Mouse (Mus musculus) lung, postnatal 4 days (tissue): Measurements from ENCODE around the gene Trappc5.

ENCODE experiments used
- DNase-seq, 2 experiments: peaks; one replicate each; pipeline ENCODE4 v3.0.0; 2021

Trappc5 gene

DNA sequence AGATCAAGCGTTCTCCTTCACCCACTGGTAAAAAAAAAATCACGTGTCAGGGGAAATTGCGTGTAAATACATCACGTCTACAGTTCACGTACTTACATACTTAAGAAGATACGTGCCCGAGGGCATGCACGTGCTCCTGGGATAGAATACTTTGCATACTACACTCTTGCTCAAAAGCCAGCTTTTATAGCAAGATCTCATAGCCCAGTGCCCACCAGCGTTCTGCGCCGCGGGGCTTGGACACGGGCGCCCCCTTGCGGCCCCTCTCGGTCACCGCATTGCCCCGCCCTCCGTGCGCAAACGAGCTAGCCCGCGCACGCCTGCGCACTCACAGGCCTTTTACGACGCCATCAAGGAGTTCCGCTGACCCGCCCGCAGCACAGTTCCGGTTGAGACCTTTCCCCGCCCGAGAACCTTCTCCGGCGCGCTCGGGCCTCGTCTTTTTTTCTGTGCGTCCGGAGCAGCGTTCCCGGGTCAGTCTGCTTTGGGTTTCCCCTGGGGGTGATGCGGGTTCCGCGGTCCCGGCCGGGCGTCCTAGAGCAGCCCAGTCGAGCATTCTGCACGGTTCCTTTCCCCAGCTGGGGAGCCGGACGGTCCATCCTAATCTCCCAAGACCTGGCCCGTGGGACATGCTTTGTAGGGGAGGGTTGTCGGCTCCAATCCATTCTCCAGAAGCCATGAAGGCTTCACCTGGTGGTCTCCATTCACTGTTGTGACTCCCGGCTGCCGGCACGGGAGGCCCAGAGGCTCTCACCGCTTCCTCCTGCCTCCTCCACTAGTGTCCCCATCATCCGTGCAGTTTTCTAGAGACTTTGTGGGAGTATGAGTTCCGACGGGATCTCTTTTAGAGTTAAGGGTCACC, at the start of gene Trappc5:
Trappc5 (plus strand) TSS at position 169 of the 862 bp plus-strand sequence.
- DNase-seq = peak; percentile 96

DNA sequence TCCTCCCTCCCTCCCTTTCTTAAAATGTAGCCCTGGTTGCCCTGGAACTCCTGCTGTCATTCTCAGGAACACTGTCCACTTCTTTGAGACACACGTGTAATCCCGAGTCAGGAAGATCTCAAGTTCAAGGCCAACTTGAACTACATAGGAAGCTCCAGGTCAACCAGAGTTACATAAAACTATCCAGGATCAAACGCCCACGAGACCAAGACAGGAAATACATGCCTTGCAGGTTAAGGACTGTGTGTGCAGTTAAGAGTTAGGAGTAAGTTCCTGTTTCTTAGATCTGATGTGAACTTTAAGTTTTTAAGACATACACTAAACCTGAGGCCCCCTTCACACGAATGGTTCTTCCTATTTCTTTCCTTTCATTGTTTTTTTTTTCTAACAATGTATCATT, 49.1 kb upstream of the Trappc5 start:
- DNase-seq = no peak

GRCm38 (mm10) chr8:3628014-3628413, 48.1 kb upstream of the Trappc5 start:
- peak; percentile 22 to 58 for DNase-seq

DNA sequence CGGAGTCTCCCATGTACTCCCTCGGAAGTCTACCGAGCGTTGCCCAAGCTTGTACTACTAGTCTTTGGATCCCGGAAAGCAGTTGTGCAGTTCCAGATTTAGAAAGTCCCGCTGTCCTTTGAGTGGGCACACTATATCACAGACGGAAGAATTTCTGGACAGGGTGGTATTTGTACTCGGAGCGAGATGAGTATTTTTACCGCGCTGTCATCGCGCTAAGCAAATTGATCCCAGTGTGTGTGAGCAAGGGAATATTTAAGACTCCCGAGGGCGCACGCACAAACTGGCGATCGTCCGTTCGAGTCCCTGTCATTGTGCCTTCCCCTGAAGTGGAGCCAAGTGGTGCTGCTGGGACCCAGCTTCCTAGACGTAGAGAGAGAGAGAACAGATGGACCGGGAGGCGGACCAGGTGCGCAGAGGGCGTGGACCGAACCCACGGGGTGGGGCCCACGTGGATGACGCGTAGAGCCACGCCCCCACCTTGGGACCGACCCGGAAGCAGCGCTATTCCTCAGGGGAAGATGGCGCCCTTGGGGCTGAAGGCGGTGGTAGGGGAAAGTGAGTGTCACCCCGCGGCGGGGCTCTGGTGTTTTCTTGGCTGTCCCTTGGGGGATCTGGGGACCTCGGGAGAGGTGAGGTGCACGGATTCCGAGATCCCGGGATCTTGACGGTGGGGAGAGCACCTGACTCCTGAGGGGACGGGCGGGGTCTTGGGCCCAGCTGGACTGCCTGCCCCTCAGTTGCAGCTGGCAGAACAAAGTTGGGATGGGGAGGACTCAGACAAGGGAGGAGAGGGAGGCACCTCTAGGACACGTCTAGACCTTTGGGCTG, 45.2 kb upstream of the Trappc5 start, which contains the start of gene Stxbp2:
Stxbp2 (plus strand) TSS at position 309 of the 831 bp plus-strand sequence.
- DNase-seq = peak; percentile 87

DNA sequence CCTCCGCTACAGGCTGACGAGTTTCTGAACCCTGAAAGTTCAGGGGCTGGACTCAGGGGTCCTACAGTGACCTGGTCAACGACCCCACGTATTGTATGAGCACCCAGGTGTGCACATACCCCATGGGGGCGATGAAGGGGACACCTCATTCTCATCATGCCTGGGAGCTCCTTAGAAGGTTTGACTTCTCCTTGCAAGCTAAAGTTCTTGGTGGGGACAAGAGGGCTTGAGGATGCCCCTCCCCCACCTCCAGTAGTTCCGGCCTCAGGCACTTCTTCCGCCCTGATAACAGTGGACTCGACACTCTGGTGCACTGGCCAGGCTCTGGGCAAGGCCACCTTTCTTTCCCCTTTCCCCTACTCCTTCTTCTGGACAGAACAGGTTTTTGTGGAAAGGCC, 44.6 kb upstream of the Trappc5 start:
- peak; percentile 53 to 62 for DNase-seq

GRCm38 (mm10) chr8:3645804-3646203, 30.3 kb upstream of the Trappc5 start:
- DNase-seq = peak; percentile 80 to 82

- DNase-seq = no peak
Observed at GRCm38 (mm10) chr8:3646824-3647531, 29.1 kb upstream of the Trappc5 start.

GRCm38 (mm10) chr8:3647561-3647960, 28.5 kb upstream of the Trappc5 start:
- DNase-seq = no peak

DNA sequence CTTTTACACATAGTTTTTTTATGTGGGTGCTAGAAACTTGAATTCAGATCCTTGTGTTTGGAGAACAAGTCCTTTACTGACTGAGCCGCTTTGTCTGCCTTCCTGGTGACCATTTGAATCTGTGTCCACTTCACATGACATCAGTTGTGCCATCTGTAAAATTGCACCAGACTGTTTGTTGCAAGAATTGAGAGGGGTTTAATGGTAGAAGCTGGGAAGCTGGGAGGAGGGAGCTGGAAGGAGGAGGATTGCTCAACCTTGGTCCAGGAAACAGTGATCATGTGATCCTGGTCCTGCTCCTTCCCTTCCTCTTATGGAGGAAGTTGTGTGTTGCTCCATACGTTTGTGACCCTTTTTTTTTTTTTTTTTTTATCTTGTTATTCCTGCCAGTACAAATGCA, 27.8 kb upstream of the Trappc5 start:
- peak in 1 of 2 experiments; percentile 55 for DNase-seq

DNA sequence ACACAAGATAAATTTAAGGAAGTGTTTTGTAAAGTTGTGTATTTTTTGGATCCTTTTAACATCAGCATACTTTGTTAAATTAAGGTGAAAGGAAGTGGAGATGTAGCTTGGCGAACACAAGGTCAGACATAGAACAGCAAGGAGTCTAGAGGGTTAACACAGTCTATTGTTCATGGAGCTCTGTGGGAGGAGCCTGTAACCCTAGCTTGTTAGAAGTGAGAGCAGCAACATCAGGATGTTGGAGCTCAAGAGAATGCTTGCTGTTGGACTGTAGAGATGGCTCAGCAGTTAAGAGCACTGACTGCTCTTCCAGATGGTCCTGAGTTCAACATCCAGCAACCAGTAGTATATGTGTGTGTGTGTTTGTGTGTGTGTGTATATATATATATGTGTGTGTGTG, 27.1 kb upstream of the Trappc5 start:
- DNase-seq = no peak

DNA sequence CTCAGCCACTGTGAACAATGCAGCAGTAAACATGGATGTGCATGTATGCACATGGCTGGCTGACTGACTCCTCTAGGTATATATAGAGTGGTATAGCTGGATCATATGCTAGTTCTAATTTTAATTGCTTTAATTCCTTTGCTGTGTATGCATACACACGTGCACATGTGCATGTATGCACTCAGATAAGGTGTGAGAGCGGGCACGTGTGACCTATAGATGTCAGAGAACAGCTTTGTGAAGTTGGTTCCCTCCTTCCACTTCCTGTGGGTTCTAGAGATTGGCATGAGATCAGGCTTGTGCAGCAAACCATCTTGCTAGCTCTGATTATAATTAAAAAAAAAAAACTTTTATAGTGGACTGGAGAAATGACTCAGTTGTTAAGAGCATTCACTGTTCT, 23.3 kb upstream of the Trappc5 start:
- no peak for DNase-seq

DNA sequence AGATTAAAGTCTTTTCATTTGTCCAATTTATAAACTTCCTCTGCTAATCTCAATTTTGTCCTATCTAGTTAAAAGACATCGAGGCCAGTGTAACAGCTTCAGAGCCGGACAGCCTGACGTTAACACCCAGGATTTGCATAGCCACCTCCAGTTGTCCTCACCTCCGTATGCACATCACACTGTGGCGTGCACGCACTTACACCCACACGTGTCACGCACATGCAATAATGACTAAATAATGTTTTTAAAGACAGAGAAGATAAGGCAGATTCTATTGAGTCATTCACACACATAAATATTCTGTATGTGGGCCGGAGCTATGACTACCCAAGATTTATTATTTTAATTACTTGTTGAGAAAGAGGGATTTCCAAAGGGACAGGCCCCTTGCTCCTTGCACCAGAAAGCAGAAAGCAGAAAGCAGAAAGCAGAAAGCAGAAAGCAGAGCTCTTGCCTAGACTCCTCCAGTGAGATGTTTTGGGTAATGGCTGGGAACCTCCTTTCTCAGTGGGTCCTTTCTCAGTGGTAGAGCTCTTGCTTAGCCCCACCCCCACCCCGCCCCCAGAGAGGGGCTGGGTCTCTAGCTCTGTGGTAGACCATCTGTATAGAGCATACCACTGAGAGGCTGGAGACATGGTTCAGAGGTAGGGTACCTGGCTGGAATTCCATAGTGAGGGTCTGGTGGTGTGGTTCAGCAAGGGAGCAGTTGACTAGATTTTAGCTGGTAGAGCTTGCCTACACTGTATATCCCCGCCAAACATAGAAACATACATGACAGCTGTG, 21.2 kb upstream of the Trappc5 start:
- no peak for DNase-seq

DNA sequence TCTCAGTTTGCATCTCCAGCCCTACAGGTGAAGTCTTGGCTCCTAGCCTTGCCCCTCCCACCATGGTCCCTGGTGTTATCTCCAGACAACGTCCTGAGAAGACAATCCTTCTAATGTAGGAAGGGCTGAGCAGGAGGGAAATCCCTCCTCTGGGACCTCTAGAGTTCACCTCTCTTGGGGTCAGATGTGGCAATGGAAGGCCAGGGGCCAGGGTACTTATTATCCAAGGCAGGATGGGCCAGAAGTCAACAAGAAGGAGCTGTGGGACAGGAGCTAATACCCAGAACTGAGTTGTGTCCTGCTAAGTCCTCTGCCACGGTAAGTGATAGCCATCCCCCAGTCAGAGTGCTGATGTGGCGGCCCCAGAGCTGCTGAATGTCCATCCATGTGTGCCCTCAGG, 20.6 kb upstream of the Trappc5 start, which contains the start of gene Retn:
Retn (plus strand) TSS at position 245 of the 400 bp plus-strand sequence.
- no peak for DNase-seq

- no peak for DNase-seq
Observed at GRCm38 (mm10) chr8:3656725-3657381, 19.2 kb upstream of the Trappc5 start.

DNA sequence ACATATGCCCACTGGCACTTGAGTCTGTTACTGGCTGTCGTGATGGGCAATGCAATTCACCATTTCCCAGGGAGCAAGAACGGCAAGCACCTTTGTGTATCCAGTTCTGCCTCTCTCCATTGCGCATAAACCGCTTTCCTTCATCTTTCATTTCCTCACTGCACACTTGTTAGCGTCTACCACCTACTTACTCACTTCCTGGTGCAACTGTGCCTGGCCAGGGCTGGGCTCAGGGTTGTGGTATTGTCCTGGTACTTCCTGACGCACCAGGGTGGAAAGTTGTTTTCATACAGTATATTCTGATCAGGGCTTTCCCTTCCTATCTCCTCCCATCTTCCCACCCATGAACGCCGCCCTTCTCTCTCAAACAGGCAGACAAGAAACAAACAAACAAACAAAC, 15.2 kb upstream of the Trappc5 start:
- peak; percentile 32 to 45 for DNase-seq

DNA sequence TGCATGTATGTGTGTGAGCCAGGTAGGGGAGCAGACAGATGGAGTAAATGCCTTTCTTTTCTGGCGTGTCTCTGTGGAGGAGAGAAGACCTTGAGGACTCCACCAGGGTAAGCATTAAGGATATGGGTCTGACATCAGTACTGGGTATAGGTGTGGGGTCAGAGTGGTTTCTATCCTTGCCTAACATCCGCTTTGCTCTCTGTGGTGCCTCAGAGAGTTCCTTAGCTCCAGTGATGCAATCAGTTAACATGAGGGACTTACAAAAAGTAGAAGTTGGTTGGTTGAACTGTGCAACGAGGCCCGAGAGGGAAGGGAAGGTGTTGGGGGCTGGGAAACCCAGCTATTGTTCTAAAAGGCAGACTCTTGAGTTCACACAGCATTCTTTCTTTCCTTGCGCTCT, 11.7 kb upstream of the Trappc5 start:
- DNase-seq = peak in 1 of 2 experiments; percentile 24

GRCm38 (mm10) chr8:3665507-3665906, 10.6 kb upstream of the Trappc5 start, which contains the start of gene Mcemp1:
TSS of gene Mcemp1 (plus strand) at chr8:3665754.
- peak in 1 of 2 experiments; percentile 43 for DNase-seq

DNA sequence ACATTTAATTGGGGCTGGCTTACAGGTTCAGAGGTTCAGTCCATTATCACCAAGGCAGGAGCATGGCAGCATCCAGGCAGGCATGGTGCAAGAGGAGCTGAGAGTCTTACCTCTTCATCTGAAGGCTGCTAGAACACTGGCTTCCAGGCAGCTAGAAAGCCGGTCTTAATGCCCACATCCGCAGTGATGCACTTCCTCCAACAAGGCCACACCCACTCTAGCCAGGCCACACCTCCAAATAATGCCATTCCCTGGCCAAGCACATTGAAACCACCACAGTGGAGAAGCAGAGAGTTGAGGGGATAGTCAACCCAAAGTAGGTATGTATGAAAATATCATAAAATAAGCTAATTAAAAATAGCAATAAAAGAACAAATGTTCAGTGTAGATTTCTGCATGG, 5.7 kb upstream of the Trappc5 start:
- peak; percentile 59 to 73 for DNase-seq

GRCm38 (mm10) chr8:3671980-3672491, 4.1 kb upstream of the Trappc5 start, which contains the start of gene Fcor:
TSS of gene Fcor (minus strand) at chr8:3672362.
- DNase-seq = peak; percentile 84 to 87

DNA sequence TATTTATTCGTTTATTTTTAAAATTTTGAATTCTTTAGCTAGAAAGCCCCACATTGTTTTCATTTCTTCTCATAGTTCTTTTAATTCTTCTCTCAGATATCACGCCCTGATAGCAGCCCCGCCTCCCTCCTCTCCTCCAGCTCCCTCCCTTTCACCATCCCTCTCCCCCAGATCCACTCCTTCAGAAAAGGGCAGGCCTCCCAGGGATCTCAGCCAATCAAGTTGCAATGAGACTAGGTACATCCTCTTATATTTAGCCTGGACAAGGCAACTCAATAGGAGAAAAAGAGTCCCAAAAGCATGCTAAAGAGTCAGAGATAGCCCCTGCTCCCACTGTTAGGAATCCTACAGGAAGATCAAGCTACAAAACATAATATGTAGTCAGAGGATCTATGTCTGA, 1.4 kb upstream of the Trappc5 start:
- DNase-seq = no peak

GRCm38 (mm10) chr8:3676993-3677579, 987 bp downstream of the Trappc5 start:
- DNase-seq = no peak
